Mouse (Mus musculus) limb, embryonic 13.5 days (tissue): Measurements from ENCODE around the gene Ppm1a. TPM values are rescaled to one million over a fixed set of nuclear protein-coding genes. Genes with fewer than 3 reads are reported as not detected.

Experiments used
- ATAC-seq: fragments of 200-750 bp; cut with Nextera tagmentation; 2 replicates; pipeline ENCODE4 v1.8.0; 2017; ENCODE audit warnings: low read depth, moderate number of reproducible peaks, moderate TSS enrichment; ENCODE audit not compliant: low FRiP score
- H3K27ac ChIP-seq: fragments of 300-500 bp; sonication (generic); 2 replicates; pipeline ENCODE4 v1.5.1; 2015; ENCODE audit warnings: inconsistent platforms, mild to moderate bottlenecking, moderate library complexity
- H3K27me3 ChIP-seq: fragments of 300-500 bp; sonication (generic); 2 replicates; pipeline ENCODE4 v1.6.1; 2015; ENCODE audit warnings: mild to moderate bottlenecking, inconsistent platforms
- H3K36me3 ChIP-seq: fragments of 300-500 bp; sonication (generic); 2 replicates; pipeline ENCODE4 v1.6.1; 2015; ENCODE audit warnings: inconsistent platforms, mild to moderate bottlenecking, moderate library complexity
- H3K4me1 ChIP-seq: fragments of 300-500 bp; sonication (generic); 2 replicates; pipeline ENCODE4 v1.6.1; 2015; ENCODE audit warnings: inconsistent platforms
- H3K4me2 ChIP-seq: fragments of 300-500 bp; sonication (generic); replicated peaks from 2 replicates; pipeline ENCODE4 v1.6.1; 2015; ENCODE audit warnings: inconsistent platforms, mild to moderate bottlenecking, moderate library complexity
- H3K4me3 ChIP-seq: fragments of 300-500 bp; sonication (generic); 2 replicates; pipeline ENCODE4 v1.5.1; 2015; ENCODE audit warnings: moderate library complexity, mild to moderate bottlenecking, inconsistent platforms
- H3K9ac ChIP-seq: fragments of 300-500 bp; sonication (generic); 2 replicates; pipeline ENCODE4 v1.6.1; 2015; ENCODE audit warnings: mild to moderate bottlenecking, inconsistent platforms
- H3K9me3 ChIP-seq: fragments of 300-500 bp; sonication (generic); 2 replicates; pipeline ENCODE4 v1.6.1; 2016; ENCODE audit warnings: inconsistent platforms
- WGBS: fragments of 180-500 bp; shearing (Covaris S2); methylation state at CpG from one replicate; pipeline ENCODE4 v1.1.7; 2015; 5-methylcytosine and 5-hydroxymethylcytosine counted together
- polyA plus RNA-seq: library from polyadenylated mRNA; unstranded; fragments of >200 nt; fragmentation: Nextera tagmentation; extraction: Ambion mirVana; gene quantifications from 2 replicates; pipeline ENCODE4 v1.2.1, GENCODE M21; 2015

Ppm1a gene
- polyA plus RNA-seq, 1 experiment from 2014 or later = 44.7 TPM

DNA sequence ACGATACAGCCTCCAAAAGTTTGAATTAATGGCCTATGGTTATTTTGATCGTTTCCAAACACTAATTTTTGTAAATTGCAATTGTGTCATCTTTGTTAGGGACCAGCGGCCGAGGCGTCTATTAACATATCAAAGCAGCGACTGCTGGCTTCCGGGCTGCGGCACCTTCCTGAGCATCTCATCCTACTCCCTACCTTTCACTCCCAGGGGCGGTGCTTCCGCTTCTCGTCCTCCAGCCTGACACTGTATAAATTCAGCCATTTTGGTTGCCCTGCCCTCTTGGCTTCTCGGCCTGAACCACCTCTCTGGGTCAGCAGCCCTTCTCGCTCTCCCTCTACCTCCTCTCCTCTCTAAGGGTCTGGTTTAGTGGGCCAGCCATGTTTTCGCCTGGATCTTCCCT, 11.8 kb upstream of the Ppm1a start:
- Histone ChIP-seq H3K36me3 (no peaks in the 10 kb centered on the region), H3K4me2 (no peak overlapping the region)
- ATAC-seq = no peak

DNA sequence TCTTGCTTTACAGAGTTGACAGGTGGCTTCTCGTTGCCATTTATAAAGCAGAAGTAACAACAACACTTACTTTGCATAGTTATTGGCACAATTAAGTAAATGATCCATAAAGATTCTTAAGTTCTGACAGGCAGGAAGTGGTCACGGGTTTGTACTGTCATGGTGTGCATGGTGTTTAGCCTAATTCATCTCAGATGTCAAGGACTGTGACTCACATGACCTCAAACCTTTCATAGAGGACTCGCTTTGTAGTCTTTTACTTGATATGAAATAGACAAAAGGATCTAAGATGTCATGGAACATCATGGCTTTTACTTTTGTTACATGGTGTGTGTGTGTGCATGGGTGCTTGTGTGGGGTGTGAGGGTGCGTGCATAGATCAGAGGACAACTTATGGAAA, 8.9 kb upstream of the Ppm1a start:
- no peaks in the 10 kb centered on the region for H3K9me3 ChIP-seq
- 57% methylated on average over 4 of the region's 4 CpGs for WGBS
- no peaks in the 10 kb centered on the region for H3K27me3 ChIP-seq
- H3K4me2 ChIP-seq = no peak overlapping the region
- H3K4me3 ChIP-seq = no peak overlapping the region
- peaks cover 18% of the 10 kb centered on the region for H3K4me1 ChIP-seq
- no peak for ATAC-seq
- no peaks in the 10 kb centered on the region for H3K36me3 ChIP-seq
- H3K27ac ChIP-seq = no peak overlapping the region
- H3K9ac ChIP-seq = no peak overlapping the region

More for the DNA sequence above, 11.8 kb upstream of the Ppm1a start:
- peaks cover 18% of the 10 kb centered on the region for H3K4me1 ChIP-seq
- H3K27me3 ChIP-seq = no peaks in the 10 kb centered on the region
- no peak overlapping the region for H3K4me3 ChIP-seq
- no peak overlapping the region for H3K27ac ChIP-seq
- H3K9ac ChIP-seq = no peak overlapping the region
- H3K9me3 ChIP-seq = no peaks in the 10 kb centered on the region
- WGBS = 70% methylated on average over 14 of the region's 14 CpGs

DNA sequence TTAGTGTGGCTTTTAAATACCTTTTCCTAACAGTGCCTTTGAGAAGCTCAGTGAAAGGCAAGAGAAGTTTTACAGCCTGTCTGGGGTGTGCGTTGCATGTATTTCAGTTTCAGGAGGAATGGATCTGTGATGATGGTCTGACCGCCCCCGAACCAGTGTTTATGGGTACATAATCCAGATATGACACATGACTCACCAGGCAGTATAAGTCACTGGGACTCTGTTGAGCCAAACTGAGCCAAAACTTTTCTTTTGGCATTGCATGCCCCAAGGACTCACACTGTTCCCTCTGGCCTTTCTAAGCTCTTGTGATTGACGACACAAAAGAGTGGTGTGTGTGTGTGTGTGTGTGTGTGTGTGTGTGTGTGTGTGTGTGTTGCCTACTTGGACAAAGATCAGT, 8.4 kb upstream of the Ppm1a start:
- H3K27ac ChIP-seq = no peak overlapping the region
- no peaks in the 10 kb centered on the region for H3K27me3 ChIP-seq
- no peak overlapping the region for H3K4me2 ChIP-seq
- H3K36me3 ChIP-seq = no peaks in the 10 kb centered on the region
- ATAC-seq = no peak
- no peaks in the 10 kb centered on the region for H3K9me3 ChIP-seq
- H3K9ac ChIP-seq = no peak overlapping the region
- peaks cover 15% of the 10 kb centered on the region for H3K4me1 ChIP-seq
- 85% methylated on average over 4 of the region's 4 CpGs for WGBS
- H3K4me3 ChIP-seq = no peak overlapping the region

DNA sequence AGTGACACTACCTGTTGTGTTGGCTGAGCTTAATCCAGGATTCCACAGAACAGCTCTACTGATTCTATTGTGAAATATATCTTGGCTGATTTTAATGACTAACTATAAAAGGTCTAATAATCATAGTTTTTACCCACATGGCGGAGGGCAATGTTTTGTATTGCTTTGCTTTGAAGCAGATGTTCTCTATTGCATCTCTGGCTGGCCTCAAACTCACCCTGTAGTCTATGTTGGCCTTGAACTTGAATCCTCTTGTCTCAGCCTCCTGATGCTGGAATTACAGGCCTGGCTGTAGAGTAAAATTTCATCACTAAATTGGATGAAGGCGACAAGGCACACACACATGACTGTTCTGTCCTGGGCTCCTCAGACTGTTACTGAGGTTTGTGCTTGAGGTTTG, 7.8 kb upstream of the Ppm1a start:
- Histone ChIP-seq H3K27ac (no peak overlapping the region), H3K4me1 (peaks cover 10% of the 10 kb centered on the region; the same call in 1 of the 2 replicates), H3K9me3 (no peaks in the 10 kb centered on the region), H3K4me3 (no peak overlapping the region), H3K9ac (no peak overlapping the region), H3K27me3 (no peaks in the 10 kb centered on the region), H3K36me3 (no peaks in the 10 kb centered on the region), H3K4me2 (no peak overlapping the region)
- 80% methylated on average over 2 of the region's 2 CpGs for WGBS
- no peak for ATAC-seq

DNA sequence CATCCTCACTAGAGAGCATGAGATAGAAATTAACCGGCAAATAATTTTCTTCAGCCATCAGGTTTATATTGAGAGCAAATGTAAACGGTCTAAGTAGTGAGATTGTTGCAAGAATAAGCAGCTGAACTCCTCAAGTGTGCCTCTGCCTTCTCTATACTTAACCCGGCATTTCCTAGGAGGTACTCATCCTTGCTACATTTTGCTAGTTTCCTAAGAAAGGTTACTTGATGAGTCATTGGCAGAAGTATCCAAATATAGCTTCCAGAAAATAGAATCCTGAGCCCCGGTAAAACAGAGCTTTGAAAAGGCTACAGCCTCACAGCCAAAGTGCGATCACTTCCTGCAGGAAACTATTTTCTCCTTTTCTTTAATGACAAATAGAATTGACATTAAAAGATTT, 7.2 kb upstream of the Ppm1a start:
- WGBS = 84% methylated on average over 5 of the region's 5 CpGs
- Histone ChIP-seq H3K27me3 (no peaks in the 10 kb centered on the region), H3K4me1 (peaks cover 5% of the 10 kb centered on the region; the same call in 1 of the 2 replicates), H3K9me3 (no peaks in the 10 kb centered on the region), H3K4me2 (no peak overlapping the region), H3K4me3 (no peak overlapping the region), H3K27ac (no peak overlapping the region), H3K36me3 (no peaks in the 10 kb centered on the region), H3K9ac (no peak overlapping the region)
- ATAC-seq = no peak

DNA sequence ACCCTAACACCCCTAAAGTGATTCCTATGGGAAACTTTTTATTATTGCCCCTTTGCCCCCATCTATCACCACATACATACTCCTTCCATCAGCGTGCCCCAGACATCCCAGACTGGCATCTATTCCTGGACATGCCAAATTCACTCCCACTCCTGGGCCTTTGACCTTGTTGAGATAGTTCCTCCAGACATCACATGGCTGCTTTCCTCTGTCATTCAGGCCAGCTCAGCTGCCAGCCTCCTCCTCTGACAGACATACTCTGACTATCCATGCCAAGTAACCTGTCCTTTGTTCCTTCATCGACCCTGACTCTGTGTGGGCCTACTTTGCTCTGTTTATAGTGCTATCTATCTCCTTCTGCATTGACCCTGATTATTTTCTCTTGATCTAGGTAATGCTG, 6.6 kb upstream of the Ppm1a start:
- Histone ChIP-seq H3K9me3 (no peaks in the 10 kb centered on the region), H3K27ac (no peak overlapping the region), H3K4me1 (no peaks in the 10 kb centered on the region), H3K9ac (no peak overlapping the region), H3K4me3 (no peak overlapping the region), H3K4me2 (no peak overlapping the region), H3K27me3 (no peaks in the 10 kb centered on the region), H3K36me3 (no peaks in the 10 kb centered on the region)
- ATAC-seq = no peak
- WGBS = 92% methylated on average over 2 of the region's 2 CpGs

DNA sequence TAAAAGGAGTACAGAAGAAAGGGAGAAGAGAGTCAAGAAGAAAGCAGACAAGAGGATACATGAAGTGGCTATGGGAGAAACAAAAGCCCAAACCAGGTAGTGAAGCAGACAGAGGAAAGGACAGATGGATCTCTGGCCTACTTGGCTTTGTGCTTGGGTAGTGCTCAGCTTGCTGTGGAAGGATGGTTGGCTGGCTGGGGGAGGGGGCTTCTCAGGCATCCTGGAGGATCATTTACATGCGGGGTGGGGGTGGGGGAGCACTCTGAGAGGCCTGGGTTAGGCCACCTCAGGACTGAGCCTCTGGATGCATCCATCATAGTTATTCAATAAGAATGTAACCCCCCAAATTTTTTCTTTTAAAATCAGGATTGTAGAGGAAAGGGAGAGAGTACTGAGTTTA, 341 bp downstream of the Ppm1a start:
- no peaks in the 10 kb centered on the region for H3K36me3 ChIP-seq
- H3K9ac ChIP-seq = no peak overlapping the region
- no peak overlapping the region for H3K4me2 ChIP-seq
- no peak for ATAC-seq
- no peak overlapping the region for H3K4me3 ChIP-seq
- no peaks in the 10 kb centered on the region for H3K27me3 ChIP-seq
- 0% methylated on average over 1 of the region's 1 CpGs for WGBS
- H3K9me3 ChIP-seq = no peaks in the 10 kb centered on the region
- no peak overlapping the region for H3K27ac ChIP-seq
- H3K4me1 ChIP-seq = peaks cover 17% of the 10 kb centered on the region

DNA sequence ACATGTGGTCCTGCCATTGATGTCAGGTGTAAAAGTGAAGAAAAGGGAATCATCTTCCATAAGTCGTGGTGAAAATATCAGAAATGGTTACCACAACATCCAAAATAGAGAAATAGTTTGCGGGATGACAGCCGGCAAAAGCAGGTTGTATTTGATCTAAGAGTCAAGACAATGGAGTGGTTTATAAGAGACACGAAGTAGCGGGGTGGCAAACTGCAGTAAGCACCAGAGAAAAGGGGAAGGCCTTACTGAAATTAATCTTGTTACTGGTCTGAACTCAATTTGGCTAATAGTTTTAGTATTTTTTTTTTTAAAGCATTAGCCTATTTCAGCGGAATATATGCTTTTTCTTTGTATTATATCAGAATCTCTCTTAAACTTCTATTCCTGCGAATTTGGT, 2.7 kb downstream of the Ppm1a start:
- H3K4me2 ChIP-seq = peak overlapping the region; percentile 70
- no peaks in the 10 kb centered on the region for H3K9me3 ChIP-seq
- H3K27ac ChIP-seq = no peak overlapping the region
- WGBS = 17% methylated on average over 7 of the region's 7 CpGs
- H3K4me1 ChIP-seq = peaks cover 29% of the 10 kb centered on the region
- H3K27me3 ChIP-seq = no peaks in the 10 kb centered on the region
- no peak overlapping the region for H3K9ac ChIP-seq
- H3K4me3 ChIP-seq = peak overlapping the region; percentile 84
- no peaks in the 10 kb centered on the region for H3K36me3 ChIP-seq
- ATAC-seq = no peak

DNA sequence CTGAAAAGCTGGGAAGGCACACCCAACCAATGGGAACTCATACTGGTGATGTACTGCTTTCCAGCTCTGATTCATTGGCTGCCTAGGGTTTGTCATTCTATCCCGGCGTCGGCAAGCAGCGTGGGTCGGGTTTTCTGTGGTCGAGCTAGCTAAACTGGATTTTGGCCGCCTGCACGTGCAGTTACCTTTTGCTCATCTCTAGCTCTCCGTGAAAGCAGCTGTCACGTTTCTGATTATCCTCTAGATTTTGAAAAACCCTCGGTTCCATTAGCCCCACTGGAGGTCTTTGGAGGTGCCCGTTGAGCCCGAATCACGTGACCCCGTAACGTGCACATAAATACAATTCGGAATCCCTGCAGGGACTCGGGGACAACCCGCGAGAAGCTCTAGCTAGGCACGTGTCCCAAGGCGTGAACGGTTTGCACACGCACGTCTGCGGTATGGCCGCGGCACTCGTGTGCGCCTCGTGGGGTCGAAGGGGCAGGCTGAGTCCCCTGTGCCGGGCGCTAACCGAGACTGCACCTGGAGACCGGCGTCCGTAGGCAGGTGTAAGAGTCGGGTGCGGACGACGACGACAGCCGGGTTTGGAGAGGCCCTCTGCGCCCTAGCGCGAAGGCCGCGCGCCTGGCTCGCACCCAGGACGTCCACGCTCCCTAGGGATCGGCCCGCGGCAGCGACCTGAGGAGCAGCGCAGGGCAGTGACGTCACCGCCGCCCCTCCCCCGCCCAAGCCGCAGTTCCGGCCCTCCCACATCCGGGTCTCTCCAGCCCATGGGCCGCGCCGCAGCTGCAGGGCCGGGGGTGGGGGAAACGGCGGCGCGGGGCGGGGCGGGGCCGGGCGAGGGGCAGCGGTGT, 3.3 kb downstream of the Ppm1a start:
- under 1% methylated on average over 64 of the region's 78 CpGs for WGBS
- peak; percentile 92 for ATAC-seq
- peaks cover 29% of the 10 kb centered on the region for H3K4me1 ChIP-seq

DNA sequence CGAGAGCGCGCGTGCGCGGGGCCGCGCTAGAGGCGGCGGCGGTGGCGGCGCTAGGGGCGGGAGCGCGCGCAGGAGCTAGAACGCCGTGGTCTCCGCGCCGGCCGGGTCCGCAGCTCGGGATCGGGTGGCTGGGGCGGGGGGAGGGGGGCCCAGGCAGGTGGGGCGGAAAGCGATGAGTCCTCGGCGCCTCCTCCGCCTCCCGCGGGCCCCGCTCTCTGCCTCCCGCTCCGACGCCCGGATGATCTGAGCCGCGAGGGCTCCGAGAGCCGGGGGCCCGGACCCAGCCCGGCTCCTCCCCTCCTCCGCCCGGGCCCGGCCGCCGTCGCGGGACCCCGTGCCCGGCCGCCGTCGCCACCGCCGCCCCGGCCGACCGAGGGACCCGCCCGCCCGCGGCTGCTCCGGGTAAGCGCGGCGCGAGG, 4.0 kb downstream of the Ppm1a start:
- no peaks in the 10 kb centered on the region for H3K27me3 ChIP-seq
- H3K4me1 ChIP-seq = peaks cover 29% of the 10 kb centered on the region
- no peaks in the 10 kb centered on the region for H3K36me3 ChIP-seq
- ATAC-seq = peak; percentile 76
- H3K9ac ChIP-seq = peak overlapping the region; percentile 99
- peak overlapping the region; percentile 98 for H3K27ac ChIP-seq
- peak overlapping the region; percentile 76 for H3K4me2 ChIP-seq
- WGBS = under 1% methylated on average over 24 of the region's 71 CpGs
- no peaks in the 10 kb centered on the region for H3K9me3 ChIP-seq
- peak overlapping the region; percentile 84 for H3K4me3 ChIP-seq

More for the DNA sequence above, 3.3 kb downstream of the Ppm1a start:
- H3K9me3 ChIP-seq = no peaks in the 10 kb centered on the region
- H3K36me3 ChIP-seq = no peaks in the 10 kb centered on the region
- peak overlapping the region; percentile 98 for H3K27ac ChIP-seq
- H3K4me2 ChIP-seq = peak overlapping the region; percentile 70
- H3K4me3 ChIP-seq = peak overlapping the region; percentile 84
- peak overlapping the region; percentile 99 for H3K9ac ChIP-seq
- H3K27me3 ChIP-seq = no peaks in the 10 kb centered on the region

DNA sequence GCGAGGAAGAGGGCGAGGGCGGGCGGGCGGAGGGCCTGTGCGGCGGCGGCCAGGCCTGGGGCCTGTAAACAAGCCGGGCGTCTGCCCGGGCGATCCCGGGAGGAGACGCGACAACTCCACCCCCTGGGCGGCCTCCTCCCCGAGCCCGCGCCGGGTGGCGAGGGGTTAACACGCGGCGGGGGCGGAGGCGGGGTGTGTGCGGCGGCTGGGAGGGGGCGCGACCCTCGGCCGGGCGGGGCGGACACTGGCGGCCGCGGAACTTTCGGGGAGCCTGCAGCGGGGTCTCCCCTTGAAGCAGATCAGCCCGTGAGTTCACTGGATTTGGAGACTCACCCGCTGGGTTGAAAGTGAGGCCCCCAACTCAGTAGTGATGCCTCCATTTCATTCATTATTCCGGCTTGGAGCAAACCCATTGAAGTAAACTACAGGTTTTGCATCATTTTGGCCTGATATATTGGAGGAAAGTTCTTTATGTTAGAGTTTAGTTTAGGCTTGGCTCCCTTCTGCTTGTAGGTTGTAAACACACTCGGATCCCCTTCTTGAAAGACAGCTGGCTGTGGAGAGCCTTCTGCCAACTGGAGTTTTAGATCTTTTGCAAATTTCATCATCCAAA, 4.5 kb downstream of the Ppm1a start:
- peak overlapping the region; percentile 99 for H3K9ac ChIP-seq
- peak overlapping the region; percentile 84 for H3K4me3 ChIP-seq
- peaks cover 27% of the 10 kb centered on the region for H3K4me1 ChIP-seq
- H3K27me3 ChIP-seq = no peaks in the 10 kb centered on the region
- under 1% methylated on average over 38 of the region's 43 CpGs for WGBS
- H3K27ac ChIP-seq = peak overlapping the region; percentile 98
- H3K36me3 ChIP-seq = no peaks in the 10 kb centered on the region
- H3K4me2 ChIP-seq = peak overlapping the region; percentile 76
- ATAC-seq = peak; percentile 55
- H3K9me3 ChIP-seq = no peaks in the 10 kb centered on the region

DNA sequence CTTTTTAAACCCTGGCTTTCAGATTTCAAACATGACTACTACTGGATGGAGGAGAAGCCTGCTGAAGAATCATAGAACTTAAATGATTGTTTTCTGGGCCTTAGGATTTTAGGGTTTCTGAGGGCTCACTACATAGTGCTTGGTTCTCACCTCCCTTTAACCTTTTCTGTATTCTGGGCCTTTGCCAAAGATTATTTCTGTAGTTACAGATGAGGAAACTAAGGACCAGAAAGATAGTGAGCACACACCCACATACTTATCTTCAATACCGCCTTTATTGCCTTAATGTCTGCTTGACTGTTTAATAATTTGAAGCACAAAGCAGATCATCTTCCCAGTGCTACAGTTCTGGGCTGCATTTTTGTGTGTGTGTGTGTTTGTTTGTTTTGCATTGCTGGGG, 5.2 kb downstream of the Ppm1a start:
- Histone ChIP-seq H3K4me1 (peaks cover 19% of the 10 kb centered on the region), H3K9ac (peak overlapping the region; percentile 99), H3K27me3 (no peaks in the 10 kb centered on the region), H3K36me3 (no peaks in the 10 kb centered on the region), H3K4me2 (peak overlapping the region; percentile 76), H3K27ac (no peak overlapping the region), H3K4me3 (peak overlapping the region; percentile 84), H3K9me3 (no peaks in the 10 kb centered on the region)
- ATAC-seq = no peak
- WGBS = 50% methylated on average over 1 of the region's 1 CpGs
